Mouse (Mus musculus) liver, adult 10 weeks (tissue): ENCODE data around the gene Pld1. TPM values are rescaled to one million over a fixed set of nuclear protein-coding genes. Genes with fewer than 3 reads are reported as not detected.

Source experiments
- polyA plus RNA-seq: library from polyadenylated mRNA; stranded (reverse); fragments of 350-450 nt; fragmentation: Illumina TruSeq; extraction: RNeasy Lipid Tissue Mini Kit (QIAGEN cat#74804); gene quantifications from one replicate; pipeline ENCODE4 v1.2.3, GENCODE M21; 2014; ENCODE audit warnings: low read depth, low replicate concordance

Gene Pld1
- polyA plus RNA-seq = 8.2 TPM

GRCm38 (mm10) chr3:27938381-27939323 lies at the start of gene Pld1:
TSS of gene Pld1 (plus strand) at chr3:27938695.

GRCm38 (mm10) chr3:27896318-27896892 lies 42.1 kb upstream of the Pld1 start, which contains the start of gene Tmem212:
TSS of gene Tmem212 (minus strand) at chr3:27896368.

Other genes starting within 250 kb of the Pld1 start
- 8.9 TPM for gene Fndc3b, start 227.4 kb upstream of the Pld1 start, polyA plus RNA-seq
- gene Tmem212, start 42.3 kb upstream of the Pld1 start, polyA plus RNA-seq = not detected